Mouse (Mus musculus) liver, adult 2 months (tissue): Measurements from ENCODE around the gene Fbxl2. TPM values are rescaled to one million over a fixed set of nuclear protein-coding genes. Genes with fewer than 3 reads are reported as not detected.

Source experiments
- DNase-seq: peaks from one replicate; pipeline ENCODE4 v3.0.0-alpha.2; 2011; ENCODE audit warnings: low read depth, low spot score; ENCODE audit errors: extremely low read depth
- H3K27ac ChIP-seq: fragments of 200-500 bp; replicated peaks from 2 replicates; pipeline ENCODE4 v1.5.1; 2012; ENCODE audit warnings: low read depth, mild to moderate bottlenecking, control low read depth, inconsistent platforms, low read length; ENCODE audit not compliant: insufficient read depth
- H3K27me3 ChIP-seq: fragments of 200-500 bp; 2 replicates; pipeline ENCODE4 v1.6.1; 2012; ENCODE audit warnings: mild to moderate bottlenecking, moderate library complexity, low read length, inconsistent platforms; ENCODE audit not compliant: control insufficient read depth, insufficient read depth
- H3K36me3 ChIP-seq: fragments of 200-500 bp; 2 replicates; pipeline ENCODE4 v1.6.1; 2012; ENCODE audit warnings: low read length, inconsistent platforms; ENCODE audit not compliant: control insufficient read depth, insufficient read depth
- H3K4me1 ChIP-seq: fragments of 200-500 bp; 2 replicates; pipeline ENCODE4 v1.6.1; 2011; ENCODE audit warnings: low read length; ENCODE audit not compliant: control insufficient read depth, insufficient read depth
- H3K4me3 ChIP-seq: fragments of 200-500 bp; 2 replicates; pipeline ENCODE4 v1.5.1; 2011; ENCODE audit warnings: low read depth, mild to moderate bottlenecking, control low read depth, low read length, moderate library complexity; ENCODE audit not compliant: insufficient read depth
- H3K79me2 ChIP-seq: fragments of 200-500 bp; 2 replicates; pipeline ENCODE4 v1.6.1; 2012; ENCODE audit warnings: inconsistent platforms, mild to moderate bottlenecking, low read length, moderate library complexity; ENCODE audit not compliant: control insufficient read depth, insufficient read depth
- H3K9ac ChIP-seq: fragments of 200-500 bp; 2 replicates; pipeline ENCODE4 v1.6.1; 2012; ENCODE audit warnings: low read depth, mild to moderate bottlenecking, control low read depth, inconsistent platforms, low read length
- CTCF ChIP-seq: fragments of 200-500 bp; IDR thresholded peaks from 2 replicates; pipeline ENCODE4 v1.5.1; 2011; ENCODE audit warnings: low read depth, low read length, control low read depth
- POLR2A ChIP-seq: fragments of 200-500 bp; IDR thresholded peaks from 2 replicates; pipeline ENCODE4 v1.6.1; 2011; ENCODE audit warnings: low read length, control low read depth; ENCODE audit not compliant: insufficient read depth; ENCODE audit errors: extremely low read depth
- WGBS: fragments of 180-500 bp; shearing (Covaris S2); methylation state at CpG from one replicate; pipeline ENCODE4 v1.1.7; 2018; 5-methylcytosine and 5-hydroxymethylcytosine counted together
- polyA plus RNA-seq: library from polyadenylated mRNA; depleted of rRNA; stranded (reverse); fragments of >200 nt; gene quantifications from 2 replicates; pipeline ENCODE4 v1.2.3, GENCODE M21; 2012
- total RNA-seq: library from RNA; depleted of rRNA; stranded (reverse); fragments of >200 nt; gene quantifications from 2 replicates; pipeline ENCODE4 v1.2.3, GENCODE M21; 2014

The Fbxl2 gene
- total and polyA plus RNA-seq, 2 experiments: 0.34 TPM; not detected in 1

DNA sequence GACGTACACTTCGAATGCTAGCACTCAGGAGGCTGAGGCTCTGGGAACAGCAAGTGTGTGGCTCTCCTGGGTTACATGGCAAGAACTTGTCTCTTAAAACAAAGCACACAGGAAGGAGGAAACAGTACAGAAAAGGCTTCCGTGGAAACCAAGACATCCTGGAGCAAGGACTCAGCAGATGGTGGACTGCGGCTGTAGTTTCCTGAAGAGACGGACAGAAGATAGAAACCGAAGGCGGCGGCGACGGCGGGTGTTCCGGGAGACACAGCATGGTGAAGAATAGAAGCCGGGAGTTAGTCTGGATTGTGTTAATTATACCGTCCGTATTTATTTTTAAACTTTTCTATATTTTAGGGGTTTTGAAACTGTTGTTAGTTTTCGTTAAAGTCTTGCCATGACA is 4.8 kb upstream of the Fbxl2 start:
- no peak overlapping the region for H3K9ac ChIP-seq
- no peaks in the 10 kb centered on the region for H3K27me3 ChIP-seq
- H3K4me1 ChIP-seq: no peaks in the 10 kb centered on the region
- H3K79me2 ChIP-seq: no peaks in the 10 kb centered on the region
- 90% methylated on average over 16 of the region's 16 CpGs for WGBS
- TF ChIP-seq CTCF: no peak
- no peak for TF ChIP-seq POLR2A
- no peak for DNase-seq
- no peak overlapping the region for H3K27ac ChIP-seq
- H3K36me3 ChIP-seq: no peaks in the 10 kb centered on the region
- H3K4me3 ChIP-seq: no peak overlapping the region; the same call in 1 of the 2 replicates

DNA sequence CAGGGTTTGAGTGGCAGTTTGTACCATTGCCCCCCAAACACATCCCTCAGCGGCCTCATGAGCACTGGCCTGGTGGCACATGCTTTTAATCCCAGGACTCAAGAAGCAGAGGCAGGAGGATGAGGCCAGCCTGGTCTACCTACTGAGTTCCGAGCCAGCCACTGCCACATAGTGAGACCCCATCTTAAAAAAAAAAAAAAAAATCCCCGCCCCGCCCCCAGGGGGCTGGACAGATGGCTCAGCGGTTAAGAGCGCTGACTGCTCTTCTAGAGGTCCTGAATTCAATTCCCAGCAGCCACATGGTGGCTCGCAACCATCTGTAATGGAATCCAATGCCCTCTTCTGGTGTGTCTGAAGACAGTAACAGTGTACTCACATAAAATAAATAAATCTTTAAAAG is 4.1 kb upstream of the Fbxl2 start:
- 84% methylated on average over 7 of the region's 7 CpGs for WGBS
- H3K9ac ChIP-seq: no peak overlapping the region
- no peaks in the 10 kb centered on the region for H3K79me2 ChIP-seq
- DNase-seq: no peak
- no peak for TF ChIP-seq POLR2A
- TF ChIP-seq CTCF: no peak
- H3K4me1 ChIP-seq: no peaks in the 10 kb centered on the region
- H3K36me3 ChIP-seq: no peaks in the 10 kb centered on the region
- no peaks in the 10 kb centered on the region for H3K27me3 ChIP-seq
- no peak overlapping the region for H3K27ac ChIP-seq
- H3K4me3 ChIP-seq: no peak overlapping the region

GRCm38 (mm10) chr9:114046676-114047075 is 685 bp upstream of the Fbxl2 start:
- no peak overlapping the region for H3K4me3 ChIP-seq
- DNase-seq: no peak
- 89% methylated on average over 7 of the region's 7 CpGs for WGBS
- H3K27ac ChIP-seq: no peak overlapping the region
- no peaks in the 10 kb centered on the region for H3K36me3 ChIP-seq
- no peak overlapping the region for H3K9ac ChIP-seq
- H3K27me3 ChIP-seq: no peaks in the 10 kb centered on the region
- H3K4me1 ChIP-seq: no peaks in the 10 kb centered on the region
- H3K79me2 ChIP-seq: no peaks in the 10 kb centered on the region
- TF ChIP-seq POLR2A (no peak), CTCF (no peak)

DNA sequence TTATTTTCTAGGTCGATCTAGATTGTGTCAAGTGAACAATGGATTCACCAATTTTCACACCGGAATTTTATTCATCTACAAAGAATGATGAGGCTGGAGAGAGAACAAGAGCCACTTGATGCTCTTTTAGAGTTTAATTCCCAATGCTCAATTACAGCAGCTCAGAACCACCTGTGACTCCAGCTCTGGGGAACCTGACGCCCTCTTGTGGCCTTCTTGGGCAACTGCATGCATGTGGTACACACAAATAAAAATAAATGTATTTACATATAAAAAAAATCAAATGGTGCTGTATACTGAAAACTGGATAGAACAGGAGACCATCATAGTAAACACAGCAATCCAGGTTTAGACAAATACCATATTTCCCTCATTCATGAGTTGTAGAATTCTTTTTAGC is 1.5 kb downstream of the Fbxl2 start:
- Histone ChIP-seq H3K27ac (no peak overlapping the region), H3K4me1 (no peaks in the 10 kb centered on the region), H3K9ac (no peak overlapping the region), H3K79me2 (no peaks in the 10 kb centered on the region), H3K4me3 (no peak overlapping the region), H3K27me3 (no peaks in the 10 kb centered on the region), H3K36me3 (no peaks in the 10 kb centered on the region)
- 60% methylated on average over 3 of the region's 3 CpGs for WGBS
- TF ChIP-seq CTCF (peak; percentile 69), POLR2A (no peak)
- peak; percentile 7 for DNase-seq

DNA sequence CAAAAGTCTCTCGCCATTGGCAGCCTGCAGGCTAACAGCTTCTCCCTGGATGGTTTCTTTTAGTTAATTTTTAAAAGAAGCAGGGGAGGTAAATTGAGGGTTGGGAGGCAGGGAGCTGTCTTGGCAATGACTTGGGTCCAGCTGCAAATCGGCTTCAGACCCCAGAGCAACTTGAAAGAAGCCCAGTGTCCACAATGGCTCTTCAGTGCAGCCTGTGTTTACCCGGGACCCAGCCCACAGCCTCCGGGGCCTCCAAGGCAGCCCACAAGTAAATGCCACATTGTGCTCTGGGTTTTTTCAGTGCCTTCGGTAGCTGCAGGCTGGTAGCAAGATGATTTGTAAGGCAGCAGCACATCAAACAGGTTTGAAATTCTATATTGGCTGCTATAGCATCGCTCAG is 3.5 kb downstream of the Fbxl2 start:
- TF ChIP-seq POLR2A (no peak), CTCF (no peak)

GRCm38 (mm10) chr9:114040945-114041344 is 5.0 kb downstream of the Fbxl2 start:
- no peaks in the 10 kb centered on the region for H3K4me1 ChIP-seq
- no peak for DNase-seq
- WGBS: 83% methylated on average over 4 of the region's 4 CpGs
- no peak for TF ChIP-seq POLR2A
- no peak for TF ChIP-seq CTCF
- no peaks in the 10 kb centered on the region for H3K27me3 ChIP-seq
- no peaks in the 10 kb centered on the region for H3K36me3 ChIP-seq
- H3K27ac ChIP-seq: no peak overlapping the region
- H3K4me3 ChIP-seq: no peak overlapping the region
- no peak overlapping the region for H3K9ac ChIP-seq
- no peaks in the 10 kb centered on the region for H3K79me2 ChIP-seq

More for the DNA sequence above, 3.5 kb downstream of the Fbxl2 start:
- Histone ChIP-seq H3K27ac (no peak overlapping the region), H3K4me1 (no peaks in the 10 kb centered on the region), H3K36me3 (no peaks in the 10 kb centered on the region), H3K4me3 (no peak overlapping the region), H3K27me3 (no peaks in the 10 kb centered on the region), H3K79me2 (no peaks in the 10 kb centered on the region), H3K9ac (no peak overlapping the region)
- WGBS: 39% methylated on average over 6 of the region's 6 CpGs
- DNase-seq: no peak
